Mouse (Mus musculus): ENCODE results near the gene Pdpk1.

DNA sequence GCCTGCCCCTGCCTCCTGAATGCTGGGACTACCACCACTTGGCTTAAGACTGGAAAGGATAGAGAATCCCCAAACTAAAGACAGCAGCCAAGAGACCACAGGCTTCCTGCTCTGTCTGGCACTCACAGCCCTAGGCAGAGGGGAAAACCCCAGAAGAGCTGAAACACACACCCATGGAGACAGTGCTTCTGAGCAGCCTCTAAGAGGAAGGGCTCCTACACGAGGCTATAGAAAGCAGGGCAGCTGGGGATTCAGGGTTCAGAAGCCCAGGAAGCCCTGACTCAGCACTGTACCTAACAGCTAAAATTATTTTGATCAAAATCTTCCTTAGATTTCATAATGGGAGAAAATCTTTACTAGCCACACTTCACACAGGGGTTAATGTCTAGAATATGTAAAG lies 66.1 kb downstream of the Pdpk1 start:
- no peak for TF ChIP-seq GATA1 (IDR thresholded peaks at IDR 0.05; ENCODE audit: low read length)
- TF ChIP-seq TAL1 (IDR thresholded peaks at IDR 0.05; ENCODE audit: low read length), result no peak

Data from erythroblast, embryonic 14.5 days (primary cell).